Mouse (Mus musculus) cerebellum, adult 9-11 months (tissue): ENCODE results near the gene Def8.

Experiments
- DNase-seq: peaks from one replicate; pipeline ENCODE4 v3.0.0; 2022

Gene Def8

DNA sequence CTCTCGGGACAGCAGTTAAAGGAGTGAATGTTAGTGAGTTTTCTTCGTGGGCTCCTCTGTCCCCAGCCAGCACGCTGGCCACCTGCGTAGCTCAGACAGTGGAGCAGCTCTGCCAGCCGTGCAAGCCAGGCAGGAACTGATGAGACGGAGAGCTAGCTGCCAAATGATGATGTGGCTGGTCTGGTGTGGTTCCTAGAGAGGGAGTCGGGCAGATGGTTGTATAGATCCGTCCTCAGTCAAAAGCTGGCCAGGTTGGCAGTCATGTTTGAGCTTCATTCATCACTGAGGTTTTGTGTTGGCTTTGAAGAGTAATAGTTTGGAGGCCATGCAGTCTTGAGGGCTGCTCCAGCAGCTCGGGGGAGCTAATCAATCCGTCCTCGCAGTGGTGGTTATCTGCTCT, 75.6 kb downstream of the Def8 start:
- DNase-seq: no peak

DNA sequence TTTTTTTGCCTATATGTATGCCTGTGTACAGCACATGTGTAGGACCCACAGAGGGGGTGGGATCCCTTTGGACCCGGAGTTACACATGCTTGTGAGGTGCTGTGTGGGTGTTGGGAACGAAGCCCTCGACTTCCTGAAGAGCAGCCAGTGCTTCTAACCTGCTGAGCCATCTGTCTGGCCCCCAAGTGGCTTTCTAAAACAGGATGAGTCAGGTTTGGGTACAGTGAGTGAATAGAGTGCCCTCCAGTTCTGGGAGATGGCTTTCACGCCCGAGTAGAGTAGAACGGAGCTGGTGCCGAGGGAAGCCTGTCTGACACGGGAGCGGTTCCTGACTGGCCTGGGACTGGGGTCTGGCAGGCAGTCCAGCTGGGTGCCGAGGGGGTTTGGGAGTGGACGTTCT, 76.2 kb downstream of the Def8 start:
- no peak for DNase-seq

- no peak for DNase-seq
These were observed 78.9 kb downstream of the Def8 start for GRCm38 (mm10) chr8:123502192-123502591.

DNA sequence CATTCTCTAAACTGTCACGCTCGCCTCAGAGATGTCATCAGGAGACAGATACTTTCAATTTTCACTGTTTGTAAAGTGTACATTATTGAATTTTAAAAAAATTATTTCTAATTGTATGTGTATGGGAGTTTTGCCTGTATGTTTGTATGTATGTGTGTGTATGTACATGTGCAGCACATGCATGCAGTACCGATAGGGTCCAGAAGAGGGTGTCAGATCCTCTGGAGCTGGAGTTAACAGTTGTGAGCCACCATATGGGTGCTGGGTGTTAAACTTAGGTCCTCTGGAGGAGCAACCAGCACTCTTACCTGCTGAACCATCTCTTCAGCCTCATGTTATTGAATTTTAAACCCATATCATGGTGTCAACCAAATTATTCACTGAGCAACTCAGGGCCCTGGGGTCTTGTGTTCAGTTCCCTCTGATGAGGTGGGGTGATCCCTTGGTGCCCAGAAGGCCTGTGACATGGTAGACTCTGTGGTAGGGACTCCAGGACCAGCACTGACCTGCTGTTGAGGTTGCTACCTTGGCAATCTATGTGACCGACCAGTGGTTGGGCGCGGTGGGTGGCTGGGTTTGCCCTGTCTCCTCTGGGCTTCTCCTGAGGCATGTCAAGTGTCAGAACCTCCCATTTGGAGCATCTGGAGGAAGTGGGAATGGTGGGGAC, 80.6 kb downstream of the Def8 start:
- DNase-seq: no peak

GRCm38 (mm10) chr8:123504591-123505195, 81.4 kb downstream of the Def8 start:
- DNase-seq: no peak

DNA sequence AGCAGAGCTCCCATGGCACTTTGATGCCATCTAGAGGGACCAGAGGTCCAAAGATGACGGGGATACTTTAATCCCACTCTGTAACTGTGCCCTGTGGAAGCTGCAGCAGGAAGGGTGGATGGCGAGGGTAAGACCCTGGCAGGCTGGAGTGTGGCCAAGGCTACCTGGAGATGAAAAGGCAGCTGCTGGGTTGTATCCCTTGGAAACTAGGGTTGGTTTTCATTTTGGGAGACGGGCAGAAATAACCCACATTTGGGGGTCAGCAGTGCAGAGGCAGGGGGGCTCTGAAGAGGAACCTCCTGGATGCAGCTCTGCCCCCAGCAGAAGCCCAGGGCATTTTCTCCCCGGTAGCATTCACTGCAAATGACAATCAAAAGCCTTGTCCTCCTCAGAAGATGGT, 81.9 kb downstream of the Def8 start:
- DNase-seq: no peak

DNA sequence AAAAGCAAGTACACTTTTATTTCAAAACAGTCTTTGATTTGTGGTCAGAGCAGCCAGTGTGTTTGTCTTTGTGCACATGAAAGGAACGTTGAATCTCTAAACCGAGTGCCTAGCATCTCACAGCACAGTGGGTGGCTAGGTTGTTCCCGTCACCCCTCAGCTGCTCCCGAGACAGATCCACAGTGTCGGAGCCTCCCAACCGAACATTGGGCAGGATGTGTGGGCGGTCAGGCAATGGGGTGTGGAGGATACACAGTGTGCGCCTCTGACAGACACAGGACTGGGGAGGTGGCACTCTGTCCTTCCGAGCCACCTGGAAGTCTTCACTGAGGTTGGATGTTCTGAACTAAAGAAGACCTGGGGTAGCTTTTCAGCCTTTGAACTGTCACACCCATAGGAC, 82.4 kb downstream of the Def8 start:
- DNase-seq: no peak

DNA sequence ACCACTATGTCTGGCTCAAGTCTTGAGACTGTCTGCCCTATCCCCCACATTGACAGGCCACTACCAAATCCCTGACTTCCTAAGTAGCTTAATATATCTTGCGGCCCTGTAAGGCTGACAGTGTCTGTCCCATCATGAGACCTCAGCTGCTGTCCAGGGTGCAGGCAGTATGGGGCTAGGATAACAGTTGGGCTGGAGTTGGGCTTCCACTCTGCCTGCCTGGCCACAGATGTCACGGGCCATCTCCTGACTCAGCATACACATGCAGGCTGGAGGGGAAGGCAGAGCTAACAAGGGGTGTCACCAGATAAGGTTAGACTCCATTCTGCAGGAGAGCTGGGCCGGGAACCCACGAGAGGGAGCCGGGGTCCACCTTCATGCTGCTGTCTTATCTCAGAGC, 83.8 kb downstream of the Def8 start:
- no peak for DNase-seq

DNA sequence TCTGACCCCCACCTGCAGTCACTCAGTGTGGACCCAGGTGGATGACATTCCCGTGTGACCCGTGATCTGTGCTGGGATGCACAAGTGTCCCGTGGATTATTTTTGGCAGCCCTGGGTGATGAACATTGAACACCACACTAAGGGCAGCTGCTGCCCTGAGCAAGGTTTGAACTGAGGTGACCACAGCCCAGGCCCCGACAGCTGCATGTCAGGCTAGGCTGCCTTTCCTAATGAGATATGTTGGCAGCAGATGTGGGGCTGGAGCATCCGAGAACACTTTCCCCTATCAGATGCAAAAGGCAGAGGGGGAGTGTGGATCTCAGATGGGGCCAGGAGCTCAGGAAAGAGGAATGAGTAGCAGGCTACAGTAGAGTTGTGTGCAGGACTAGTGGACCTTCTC, 87.5 kb downstream of the Def8 start:
- DNase-seq: no peak
